Mouse (Mus musculus) kidney, postnatal 25 days (tissue): Measurements from ENCODE around the gene Olfr444.

Experiments used
- DNase-seq, 2 experiments: peaks; one replicate each; pipeline ENCODE4 v3.0.0; 2021; ENCODE audit warnings: mixed read lengths in 2 of 2

Olfr444 gene

DNA sequence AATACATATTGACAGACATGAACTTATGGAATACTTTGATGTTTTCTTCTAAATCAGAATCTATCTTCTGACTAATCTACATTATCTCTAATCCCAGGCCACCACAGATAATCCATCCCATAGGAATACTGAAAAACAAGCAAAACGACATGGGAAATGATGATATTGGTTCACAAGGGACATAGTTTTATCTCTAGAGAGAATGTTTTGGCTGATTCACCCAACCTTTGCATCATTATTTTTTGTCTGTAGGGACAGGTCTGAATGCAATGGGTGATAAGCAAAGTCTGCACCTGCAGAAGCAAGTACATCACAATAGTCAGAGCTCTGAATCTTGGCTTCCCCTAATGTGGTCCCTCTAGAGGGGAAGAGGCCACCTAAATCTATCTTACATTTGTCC is at the start of gene Olfr444:
Gene Olfr444 (plus strand): TSS at position 301 of the 400 bp plus-strand sequence.
- DNase-seq: no peak

DNA sequence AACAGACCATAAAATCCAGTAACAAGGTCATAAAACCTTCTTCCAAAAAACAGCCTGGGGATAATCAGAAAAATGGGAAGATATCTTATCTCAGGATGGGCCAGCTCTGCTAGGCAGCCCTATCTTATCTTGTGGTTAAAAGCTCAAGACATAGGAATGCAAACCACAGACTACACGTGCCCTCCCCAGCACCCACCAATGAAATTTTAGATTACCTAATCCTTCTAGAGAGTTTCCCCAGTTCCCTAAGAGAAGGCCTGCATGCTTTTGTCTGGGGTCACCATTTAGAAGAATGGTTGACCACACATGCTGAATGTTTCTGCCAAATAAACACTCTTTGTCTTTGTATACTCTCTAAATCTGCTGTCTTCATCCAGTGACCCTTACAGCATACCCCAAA is 48.5 kb upstream of the Olfr444 start:
- DNase-seq: no peak

DNA sequence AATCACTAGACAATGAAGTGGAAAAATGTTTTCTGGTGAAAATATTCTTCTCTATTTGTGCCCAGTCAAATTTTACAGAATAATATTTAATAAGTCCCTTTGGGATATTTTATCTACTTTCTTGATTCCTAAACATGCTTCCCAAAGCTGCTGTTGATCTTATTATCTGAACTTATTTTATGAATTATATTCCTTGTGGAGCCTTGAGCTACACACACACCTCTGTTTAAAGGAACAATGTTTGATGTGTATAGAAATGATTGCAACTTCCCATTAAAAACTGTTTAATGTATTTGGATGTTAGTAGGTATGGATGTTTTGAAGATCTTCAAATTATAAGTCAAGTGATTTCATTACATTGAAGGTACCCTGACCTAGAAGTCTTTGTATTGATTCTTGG is 40.3 kb upstream of the Olfr444 start, which contains the start of gene Olfr447:
Gene Olfr447 (plus strand): TSS at position 301 of the 400 bp plus-strand sequence.
- no peak for DNase-seq

DNA sequence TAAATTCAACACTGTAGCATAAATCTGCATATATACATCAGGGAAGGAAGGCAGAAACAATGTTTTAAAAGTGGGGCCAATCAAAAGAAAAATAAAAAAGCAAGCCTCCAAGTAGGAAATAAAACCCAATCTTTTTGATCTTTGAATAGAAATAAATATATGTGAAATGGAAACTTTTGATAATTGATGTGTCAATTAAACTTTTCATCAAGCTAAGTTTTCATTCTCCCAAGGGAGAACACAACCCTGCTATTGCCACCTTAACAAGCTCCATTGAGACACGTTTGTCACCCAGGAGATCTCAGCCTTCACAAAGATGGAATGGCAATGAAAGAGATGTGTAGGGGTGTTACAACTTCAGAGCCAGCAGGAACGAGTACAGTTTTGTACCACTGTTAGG is 27.8 kb upstream of the Olfr444 start, which contains the start of gene Olfr446:
Gene Olfr446 (plus strand): TSS at position 301 of the 400 bp plus-strand sequence.
- no peak for DNase-seq

DNA sequence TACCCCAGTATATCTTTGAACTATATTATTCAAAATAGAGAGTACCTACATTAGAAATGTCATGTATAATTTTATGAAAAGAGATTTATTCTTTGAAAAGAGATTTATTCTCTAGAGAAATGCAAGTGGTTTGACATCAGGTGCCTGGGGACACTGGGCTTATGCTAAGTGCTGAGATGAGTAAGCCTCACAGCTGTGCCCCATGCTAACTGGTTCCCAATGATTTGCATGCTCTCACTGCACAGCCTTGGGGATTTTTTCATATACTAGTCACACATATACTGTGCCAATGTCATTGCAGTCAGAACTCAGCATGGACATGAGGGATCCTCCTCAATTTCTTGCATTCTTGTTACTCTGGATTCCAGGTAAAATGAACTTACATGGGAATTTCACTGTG is 31.5 kb downstream of the Olfr444 start:
- DNase-seq: no peak
